Mouse (Mus musculus): ENCODE results near the gene Ldah.

Gene Ldah

DNA sequence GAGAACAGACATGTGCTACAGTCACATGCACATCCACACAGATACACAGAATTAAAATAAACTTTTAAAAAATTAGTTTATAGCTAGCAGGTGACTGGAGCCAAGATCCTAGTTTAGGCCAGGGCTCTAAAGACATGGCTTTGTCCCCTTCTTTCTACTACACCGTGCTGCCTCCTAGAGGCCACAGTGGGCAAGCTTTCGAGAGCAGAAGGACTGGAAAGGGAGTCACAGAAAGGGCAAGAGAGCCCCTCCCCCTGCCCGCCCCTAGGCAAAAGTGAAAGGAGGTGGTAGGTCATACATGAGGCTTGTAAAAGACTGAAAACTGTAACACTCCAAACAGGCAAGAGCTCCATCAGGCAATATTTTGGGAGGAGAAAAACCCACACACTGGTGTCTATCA, 80.1 kb downstream of the Ldah start:
- no peak for DNase-seq

DNA sequence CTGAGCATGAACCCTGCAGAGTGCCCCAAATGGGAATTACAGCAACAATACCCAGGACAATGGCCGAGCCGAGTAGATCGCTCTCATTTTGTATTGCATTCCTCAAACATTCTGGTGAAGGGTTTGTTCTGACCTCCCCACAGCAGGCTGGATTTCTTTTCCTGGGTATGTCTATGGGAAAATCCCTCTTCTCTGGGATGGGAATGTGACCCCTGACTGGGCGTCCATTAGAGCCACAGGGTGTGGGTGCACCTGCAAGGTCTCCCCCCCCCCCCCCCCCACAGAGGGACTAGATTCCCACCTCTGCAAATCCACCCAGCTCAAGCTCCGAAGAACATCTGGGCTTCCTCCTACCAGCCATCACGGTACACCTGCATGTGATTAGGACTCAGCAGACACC, 81.2 kb downstream of the Ldah start:
- no peak for DNase-seq

DNA sequence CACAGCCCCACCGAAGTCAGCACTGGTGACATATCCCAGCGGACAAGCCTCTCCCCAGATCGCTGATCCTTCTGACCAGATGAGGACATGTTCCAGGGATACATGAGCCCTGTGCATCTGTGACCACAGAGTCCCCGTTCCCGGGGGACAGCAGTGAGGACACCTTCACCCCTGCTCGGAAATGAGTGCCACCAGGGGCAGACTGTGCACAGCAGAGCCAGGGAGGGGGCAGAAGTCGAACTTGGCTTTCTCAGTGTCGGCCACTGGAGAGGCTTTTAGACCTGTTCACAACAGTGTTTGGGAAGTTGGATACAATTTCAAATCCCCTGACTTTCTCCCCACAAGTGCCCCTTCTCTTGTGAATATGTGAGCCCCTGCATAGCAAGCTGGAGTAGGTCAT, 81.6 kb downstream of the Ldah start:
- DNase-seq = no peak

DNA sequence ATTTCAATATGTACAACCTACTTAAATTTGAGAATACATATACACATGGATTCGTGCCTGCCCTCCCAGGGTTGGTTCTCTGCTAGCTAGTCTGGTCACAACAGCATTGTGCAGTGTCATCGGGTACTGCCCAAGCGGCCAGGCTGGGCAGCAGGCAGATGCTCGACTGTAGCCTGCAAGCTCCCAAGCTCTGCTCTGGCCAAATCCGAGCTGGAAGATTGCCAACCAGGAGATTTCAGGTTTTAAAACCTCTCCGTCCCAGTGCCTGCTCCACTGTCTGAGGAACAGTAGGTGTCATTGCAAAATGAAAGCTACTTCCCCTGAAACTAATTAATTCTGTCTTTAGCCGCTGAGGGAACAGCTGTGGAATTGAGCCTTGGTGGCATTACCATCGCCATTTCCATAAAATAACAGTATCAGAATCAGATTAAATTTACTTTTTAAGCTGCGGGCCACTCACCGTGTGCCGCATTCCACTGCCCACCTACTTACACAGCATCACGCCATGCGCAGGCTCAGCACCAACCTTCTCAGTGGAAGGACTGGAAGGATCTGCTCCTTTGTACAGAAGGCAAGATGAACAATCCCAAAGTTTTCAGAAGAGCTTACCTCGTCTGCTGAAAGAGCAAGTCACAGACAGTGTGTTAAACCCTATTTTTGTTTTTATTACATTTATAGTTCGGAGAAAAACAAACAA, 83.4 kb downstream of the Ldah start:
- no peak for DNase-seq

DNA sequence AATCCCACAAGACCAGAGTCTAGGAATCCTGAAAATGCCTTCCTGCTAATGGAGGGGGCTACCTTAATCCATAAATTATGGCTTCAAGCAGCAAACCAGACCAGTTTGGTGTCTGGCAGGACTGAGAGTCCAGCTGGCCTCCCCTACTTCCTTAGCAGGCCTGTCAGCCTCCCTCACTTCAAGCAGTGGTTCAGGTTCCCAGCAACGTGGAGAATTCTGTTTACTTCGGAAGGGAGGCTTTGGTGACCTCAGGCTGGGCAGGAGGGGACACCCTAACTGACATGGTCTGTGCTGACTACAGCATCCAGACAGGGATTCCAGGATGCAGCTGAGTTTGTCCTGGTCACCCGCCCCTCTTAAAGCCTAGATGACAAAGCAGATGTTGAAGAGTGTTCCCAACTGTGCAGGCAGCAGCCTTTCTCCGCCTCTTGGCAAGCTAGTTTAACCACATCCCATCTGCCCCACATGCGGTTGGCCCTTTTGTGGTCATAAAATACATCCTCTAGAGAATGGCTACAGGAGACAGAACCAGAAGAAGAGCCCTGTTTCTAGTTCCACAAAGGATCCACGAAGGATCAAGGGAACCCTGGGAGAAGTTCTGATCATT, 87.5 kb downstream of the Ldah start:
- no peak for DNase-seq

DNA sequence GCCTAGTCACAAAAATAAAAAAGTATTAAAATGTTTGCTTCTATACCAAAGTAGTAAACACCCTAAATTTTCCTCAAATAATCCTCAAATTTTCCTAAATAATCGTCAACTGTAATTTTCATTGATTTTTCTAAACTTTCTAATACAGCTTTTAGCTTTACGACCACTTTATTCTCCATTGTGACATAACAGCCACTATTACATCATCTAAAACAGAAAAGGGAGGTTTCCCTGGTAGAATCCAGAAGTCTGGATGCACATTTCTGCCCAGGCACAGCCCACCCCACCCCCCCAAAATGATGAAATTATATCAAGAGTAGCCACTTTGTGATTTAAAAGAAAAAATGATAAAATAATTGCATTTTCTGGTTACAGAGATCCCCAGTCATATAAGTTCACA, 88.2 kb downstream of the Ldah start:
- no peak for DNase-seq

DNA sequence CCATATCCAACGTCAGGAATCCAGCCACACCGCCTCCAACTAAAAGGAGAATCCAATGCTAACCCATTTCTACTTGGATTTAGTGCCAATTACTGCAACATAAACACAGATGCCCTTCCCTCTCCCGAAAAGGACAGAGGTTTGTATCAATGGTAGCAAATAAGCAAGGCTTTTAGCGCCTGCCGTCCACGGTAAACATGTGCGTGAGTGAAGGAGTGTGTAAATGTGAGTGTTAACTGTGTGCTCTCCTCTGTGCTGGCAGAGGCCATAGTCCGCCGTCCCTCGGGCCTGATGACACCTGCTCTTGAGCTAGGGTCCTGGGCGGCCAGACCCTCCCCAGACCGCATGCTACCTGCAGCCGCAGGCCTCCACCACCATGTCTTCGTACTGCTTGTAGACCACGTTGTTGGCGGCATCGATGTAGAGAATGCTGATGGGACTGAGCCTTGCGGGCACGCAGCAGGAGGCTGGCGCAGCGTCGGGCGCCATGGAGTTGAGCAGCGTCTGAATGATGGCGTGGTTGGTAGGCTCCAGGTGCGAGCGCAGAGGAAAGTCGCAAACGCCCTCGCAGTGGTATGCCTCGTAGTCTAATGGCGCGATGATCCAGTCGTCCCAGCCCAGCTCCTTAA, 89.8 kb downstream of the Ldah start:
- no peak for DNase-seq

DNA sequence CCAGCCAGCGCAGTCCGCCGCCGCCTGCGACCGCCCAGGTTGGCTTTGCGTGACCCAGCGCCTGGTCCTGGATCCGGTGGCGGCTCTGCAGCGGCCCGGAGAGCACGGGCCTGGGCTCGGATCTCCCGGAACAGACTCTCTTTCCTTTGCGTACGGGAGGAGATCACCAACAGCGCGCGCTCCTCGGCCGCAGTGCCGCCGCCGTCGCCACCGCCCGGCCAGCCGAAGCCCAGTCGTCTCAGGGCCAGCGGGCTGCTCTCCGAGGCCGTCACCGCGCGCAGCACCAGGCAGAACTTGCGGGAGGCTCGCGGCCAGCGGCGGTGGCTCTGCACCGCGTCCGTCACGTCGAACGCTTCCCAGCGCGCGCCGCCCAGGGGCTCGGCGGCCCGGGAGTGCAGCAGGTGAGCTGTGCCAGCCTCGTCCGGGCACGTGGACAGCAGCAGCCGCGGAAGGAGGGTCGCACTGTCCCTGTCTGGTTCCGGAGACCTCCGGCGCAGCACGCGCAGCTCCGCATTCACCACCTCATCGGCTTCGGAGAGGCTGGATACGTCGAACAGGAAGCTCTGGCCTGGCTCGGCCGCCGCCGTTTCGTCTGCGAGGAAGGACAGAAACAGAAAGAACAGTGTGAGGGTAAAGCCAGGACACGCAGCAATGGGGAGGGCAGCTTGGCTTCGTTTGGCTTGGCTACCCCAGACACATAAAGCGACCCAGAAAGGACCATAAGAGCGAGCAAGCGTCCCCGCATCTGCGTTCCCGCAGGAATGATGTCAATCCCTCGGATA, 90.6 kb downstream of the Ldah start:
- no peak for DNase-seq

DNA sequence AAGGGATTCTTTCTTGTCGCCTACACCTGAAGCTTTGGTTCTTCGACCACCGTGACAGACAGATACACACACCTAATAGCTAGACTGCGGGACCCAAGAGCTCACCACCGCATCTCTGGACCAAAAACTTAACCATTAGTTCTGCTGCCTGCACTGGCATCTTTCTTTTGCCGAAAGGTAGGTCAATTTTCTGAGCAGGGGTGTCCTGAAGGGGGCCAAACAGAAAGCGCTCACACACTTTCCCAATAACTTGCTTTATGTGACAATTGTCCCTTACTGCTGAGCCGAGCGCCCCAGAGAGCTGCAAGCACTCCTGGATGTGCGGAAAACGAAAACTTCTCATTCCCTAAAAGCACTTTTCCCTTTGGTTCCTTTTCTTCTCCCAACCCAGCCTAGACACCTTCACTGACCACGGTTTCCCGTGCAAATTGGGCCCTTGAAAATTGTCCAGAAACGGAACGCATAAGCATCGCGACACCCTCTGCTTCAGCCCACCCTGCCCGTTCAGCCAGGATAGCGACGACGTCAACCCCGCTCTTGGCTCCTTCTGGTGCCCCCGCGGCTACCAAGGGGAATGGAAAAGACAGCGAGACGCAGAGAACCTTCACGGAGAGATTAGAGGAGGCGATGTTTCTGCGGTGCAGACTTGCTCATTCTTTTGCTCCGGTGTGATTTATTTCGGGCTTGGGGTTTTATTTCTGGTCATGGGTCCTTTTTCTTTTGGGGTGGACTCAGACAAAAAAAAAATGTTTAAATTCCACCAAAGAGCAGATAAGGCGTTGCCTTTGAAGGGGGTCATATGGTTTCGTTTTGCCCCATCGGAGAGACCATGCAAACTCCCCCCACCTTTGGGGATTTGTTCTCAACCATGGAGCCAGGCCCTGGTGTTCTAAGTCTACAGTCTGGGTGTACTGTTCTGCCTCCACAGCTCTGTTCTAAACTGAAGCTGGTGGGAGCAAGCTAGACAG, 91.5 kb downstream of the Ldah start:
- no peak for DNase-seq

DNA sequence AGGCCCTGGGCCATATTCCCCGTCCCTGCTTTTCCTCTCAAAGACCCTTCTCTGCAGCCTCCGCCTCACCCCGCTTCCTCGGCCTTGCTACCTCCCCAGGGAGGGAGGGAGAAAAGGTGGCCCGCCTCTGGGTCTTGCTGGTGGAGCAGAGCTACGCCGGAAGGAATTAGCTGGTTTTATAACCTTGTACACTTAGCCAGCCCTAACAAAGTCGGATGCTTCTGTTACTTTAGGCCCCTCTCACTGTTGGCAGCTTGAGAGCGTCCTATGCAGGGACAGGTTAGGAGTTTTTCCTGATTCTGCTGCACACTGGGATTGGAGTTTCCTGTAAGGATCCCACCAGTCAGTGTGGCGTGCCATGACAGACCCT, 92.2 kb downstream of the Ldah start:
- DNase-seq = no peak

DNA sequence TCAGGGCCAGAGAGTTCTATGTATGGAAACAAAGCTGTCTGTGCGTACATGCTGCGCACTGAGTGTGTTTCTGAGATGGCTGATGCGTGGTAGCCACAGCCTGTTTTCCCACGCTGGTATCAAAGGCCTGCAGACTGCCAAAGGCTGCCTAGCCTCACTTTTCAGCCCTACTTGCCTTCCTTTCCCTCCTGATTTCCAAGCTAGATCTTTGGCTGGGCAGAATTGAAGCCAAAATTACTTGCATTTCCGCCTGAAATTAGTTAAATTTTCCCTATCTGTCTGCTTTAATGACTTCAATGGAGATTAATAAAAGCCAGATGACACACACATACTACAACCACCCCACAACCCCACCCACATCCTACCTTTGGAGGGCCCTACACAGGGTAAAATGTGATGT, 92.6 kb downstream of the Ldah start:
- no peak for DNase-seq

DNA sequence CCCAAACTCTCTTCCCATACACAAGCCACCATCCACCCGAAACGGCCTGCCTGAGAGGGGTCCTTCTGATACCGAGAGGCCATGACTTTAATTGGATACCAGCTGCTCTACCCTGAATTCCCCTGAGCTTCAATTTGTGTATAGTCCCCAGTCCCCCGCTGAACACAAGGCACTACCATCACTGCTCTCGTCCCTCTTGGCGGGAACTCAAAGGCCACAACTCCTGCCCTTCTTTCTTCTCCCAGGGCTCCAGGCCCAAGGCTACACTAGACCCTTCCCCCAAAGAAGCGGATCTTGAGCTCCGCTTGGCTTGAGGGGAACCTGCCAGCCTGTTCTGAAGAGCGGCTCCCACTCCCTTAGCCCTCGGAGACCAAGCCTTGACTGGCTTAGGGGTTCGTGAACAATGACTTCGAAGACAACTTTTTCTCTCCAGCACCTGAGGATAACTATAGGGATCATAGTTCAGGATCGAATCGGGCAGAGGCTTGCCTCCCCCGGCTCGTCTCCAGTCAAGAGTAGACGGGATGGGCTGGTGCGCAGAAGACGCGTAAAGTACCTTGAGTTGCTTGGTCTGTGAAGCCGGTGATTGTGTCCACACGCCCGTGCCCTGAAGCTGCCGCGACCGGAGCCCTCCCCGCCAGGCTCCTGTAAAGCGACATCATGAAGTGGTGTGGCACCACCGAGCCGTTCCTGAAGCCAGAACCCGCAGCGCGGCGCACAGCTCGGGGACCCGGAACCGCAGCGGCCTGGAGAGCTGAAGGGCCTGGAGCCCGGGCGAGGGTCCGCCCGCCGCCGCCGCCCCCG, 93.3 kb downstream of the Ldah start:
- no peak for DNase-seq

DNA sequence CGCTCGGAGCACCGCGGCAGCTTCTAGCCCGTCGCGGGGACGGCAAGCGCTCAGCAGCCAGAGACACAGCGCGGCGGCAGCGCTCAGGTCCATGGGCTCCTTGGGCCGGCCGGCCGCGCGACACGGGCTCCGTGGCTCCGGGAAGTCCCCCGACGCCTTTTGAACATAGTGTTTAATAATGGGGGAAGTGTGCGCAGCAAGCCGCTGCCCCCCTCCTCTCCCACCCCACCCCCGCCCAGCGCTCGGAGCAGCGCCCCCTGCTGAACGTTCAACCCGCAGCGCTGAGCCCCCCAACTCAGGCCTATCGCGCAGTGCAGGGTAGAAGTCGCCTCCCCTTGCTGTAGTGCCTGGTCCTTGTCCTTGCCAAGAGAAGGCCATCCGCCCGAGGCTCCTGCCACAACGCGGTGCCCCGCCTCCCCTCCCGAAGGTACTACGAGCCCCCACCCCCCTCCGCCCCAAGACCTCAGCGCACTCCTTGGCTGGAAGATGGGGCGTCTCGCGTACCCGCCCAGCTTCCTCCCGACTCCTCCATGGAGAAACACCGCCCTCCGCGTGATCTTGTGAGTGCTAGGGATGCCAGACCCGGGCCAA, 94.0 kb downstream of the Ldah start, which contains the start of gene Gdf7:
TSS of gene Gdf7 (minus strand) at position 114 of the 591 bp plus-strand sequence.
- DNase-seq = no peak

DNA sequence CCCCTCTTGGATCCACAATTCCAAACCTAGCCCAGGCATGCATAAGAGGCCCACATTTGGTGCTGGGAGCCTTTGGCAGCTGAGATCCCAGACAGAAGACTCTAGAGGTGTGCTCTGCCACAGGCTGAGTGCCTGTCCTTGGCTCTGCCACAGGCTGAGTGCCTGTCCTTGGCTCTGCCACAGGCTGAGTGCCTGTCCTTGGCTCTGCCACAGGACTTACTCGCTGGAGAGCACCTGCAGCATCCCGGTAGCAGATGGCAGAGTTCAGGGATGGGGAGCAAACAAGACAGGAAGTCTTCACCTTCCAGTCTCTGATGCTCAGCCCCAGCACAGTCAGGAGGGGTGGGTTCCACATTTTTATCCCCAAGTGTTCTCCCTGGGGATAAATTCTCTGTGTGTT, 97.4 kb downstream of the Ldah start:
- no peak for DNase-seq

DNA sequence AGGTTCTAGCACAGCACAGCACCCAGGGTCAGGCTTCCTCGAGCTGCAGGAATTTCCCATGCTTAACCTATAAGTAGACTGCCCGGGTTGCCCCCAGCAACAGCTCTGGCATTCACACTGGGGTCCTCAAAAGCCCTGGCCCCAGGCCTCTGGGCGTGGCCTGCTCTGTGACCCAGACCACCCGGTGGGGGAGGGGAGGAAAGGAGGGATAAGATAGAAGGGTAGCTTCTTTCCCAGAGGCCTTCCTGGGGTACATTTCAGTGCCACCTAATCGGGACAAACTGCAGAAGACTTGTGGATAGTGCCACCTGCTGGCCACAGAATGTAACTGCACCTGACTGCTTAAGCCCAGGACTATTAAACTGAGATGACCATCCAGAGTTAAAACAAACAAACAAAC, 98.5 kb downstream of the Ldah start:
- DNase-seq = peak; percentile 44

DNA sequence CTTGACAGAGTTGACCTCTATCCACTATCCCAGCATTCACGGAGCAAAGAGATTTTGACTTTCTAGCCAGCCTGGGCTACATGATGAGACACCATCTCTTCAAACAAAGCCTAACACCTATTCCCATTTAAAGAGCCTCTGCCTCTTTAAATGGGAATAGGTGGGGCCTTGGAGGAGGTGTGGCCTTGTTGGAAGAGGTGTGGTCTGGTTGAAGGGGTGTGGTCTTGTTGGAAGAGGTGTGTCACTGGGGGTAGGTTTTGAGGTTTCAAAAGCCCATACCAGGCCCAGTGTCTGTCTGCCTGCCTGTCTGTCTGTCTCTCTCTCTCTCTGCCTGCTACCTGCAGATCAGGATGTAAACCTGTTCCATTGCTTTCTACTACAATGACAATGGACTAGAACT, 99.0 kb downstream of the Ldah start:
- DNase-seq = no peak

DNA sequence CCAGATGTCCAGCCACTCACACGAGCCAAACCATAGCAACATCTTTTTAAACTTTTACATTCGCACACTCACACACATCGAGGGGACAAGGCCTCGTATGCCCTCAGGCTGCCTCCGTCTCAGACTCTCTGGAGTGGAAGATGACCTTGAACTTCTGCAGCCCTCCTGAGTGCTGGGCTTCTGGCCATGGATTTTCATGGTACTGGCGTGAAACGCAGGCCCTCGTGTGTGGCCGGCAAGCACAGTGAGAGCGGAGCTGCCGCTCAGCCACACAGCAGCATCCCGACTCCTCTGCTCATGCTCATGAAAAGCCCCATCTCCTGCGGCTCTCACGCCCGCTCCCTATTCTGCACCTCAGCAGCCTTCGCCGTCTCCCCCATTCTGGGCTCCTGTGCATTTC, 103.1 kb downstream of the Ldah start:
- no peak for DNase-seq

DNA sequence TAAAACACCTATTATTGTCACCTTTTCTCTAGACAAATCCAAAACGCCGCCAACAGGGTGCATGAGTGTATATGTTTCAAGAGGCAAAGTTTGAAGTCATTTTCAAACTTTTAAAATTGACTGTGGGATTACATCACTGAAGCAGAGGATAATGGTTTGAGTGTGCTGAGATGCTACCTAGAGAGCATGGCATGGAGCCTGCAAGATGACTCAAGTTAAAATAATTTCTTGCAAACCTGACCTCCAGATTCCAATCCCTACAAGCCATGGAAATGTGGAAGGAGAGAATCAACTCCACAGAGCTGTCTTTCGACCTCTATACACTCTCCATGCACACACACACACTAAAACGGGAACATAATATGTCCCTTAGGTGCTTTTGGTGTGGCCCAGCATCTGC, 104.4 kb downstream of the Ldah start:
- DNase-seq = no peak

DNA sequence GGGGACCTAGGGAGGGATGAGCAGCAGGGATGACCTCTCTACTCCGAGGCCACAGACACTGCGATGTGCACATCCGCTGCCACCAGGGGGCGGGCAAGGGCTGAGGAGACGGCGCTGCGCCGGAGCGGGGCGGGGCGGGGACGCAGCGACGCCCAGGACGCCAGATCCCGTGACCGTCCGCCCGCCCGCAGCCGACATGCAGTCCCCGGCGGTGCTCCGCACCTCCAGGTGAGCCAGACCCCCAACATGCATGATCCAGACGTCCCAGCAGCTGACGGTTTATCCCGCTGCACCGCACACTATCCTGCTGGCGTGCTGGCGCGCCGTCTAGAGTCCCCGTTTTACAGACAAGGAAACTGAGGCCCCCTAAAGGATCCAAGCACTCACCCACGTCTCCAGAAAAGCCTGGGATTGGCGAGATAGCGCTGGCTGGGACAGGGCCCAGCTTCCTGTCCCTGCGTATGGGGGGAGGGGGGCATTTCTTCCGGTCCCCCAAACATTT, 105.4 kb downstream of the Ldah start, which contains the start of gene Hs1bp3:
TSS of gene Hs1bp3 (plus strand) at position 163 of the 502 bp plus-strand sequence.
- DNase-seq = peak; percentile 84

DNA sequence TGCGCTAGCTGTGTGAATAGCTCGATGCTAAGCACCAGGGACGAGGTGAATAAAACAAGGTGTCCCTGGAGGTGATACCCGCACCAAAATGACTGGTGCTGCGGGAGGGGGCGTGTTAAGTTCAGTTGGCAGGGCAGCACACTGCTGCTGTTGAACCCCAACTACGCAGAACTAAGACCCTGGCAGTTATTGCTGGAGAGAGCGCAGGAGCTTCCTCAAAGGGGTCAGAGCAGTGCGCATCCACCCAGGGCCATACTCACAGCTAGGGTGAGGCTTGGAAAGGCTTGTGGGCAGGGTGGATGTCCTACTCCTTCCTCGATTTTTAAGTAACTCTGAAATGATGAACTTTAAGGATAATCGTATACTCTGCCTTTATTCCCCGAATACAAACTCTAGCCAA, 105.9 kb downstream of the Ldah start:
- no peak for DNase-seq

DNA sequence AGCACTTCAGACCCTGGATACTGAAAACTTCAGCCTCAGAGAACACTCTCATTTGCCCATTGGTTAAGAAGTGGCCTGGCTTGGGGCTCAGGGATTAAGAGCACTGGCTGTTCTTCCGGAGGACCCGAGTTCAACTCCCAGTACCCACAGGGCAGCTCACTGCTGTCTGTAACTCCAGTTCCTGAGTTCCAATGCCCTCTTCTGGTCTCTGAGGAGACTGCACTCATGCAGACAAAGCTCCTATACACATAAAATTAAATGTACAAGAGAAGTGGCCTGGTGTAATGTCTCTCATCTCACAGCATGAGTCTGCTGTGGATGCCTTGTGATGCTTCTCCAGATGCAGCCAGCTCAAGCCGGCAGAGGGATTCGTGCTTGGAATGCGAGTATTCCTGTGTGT, 108.6 kb downstream of the Ldah start:
- DNase-seq = no peak
